Mouse (Mus musculus) intestine, postnatal 0 days (tissue): Measurements from ENCODE around the gene Hs3st1. TPM values are rescaled to one million over a fixed set of nuclear protein-coding genes. Genes with fewer than 3 reads are reported as not detected.

ENCODE experiments used
- ATAC-seq: fragments of 200-750 bp; cut with Nextera tagmentation; 2 replicates; pipeline ENCODE4 v1.8.0; 2017; ENCODE audit warnings: mild to moderate bottlenecking, moderate TSS enrichment, moderate library complexity
- H3K27ac ChIP-seq: fragments of 300-500 bp; sonication (generic); 2 replicates; pipeline ENCODE4 v1.5.1; 2014; ENCODE audit warnings: mild to moderate bottlenecking, low read depth, low read length, moderate library complexity
- H3K27me3 ChIP-seq: fragments of 300-500 bp; sonication (generic); replicated peaks from 2 replicates; pipeline ENCODE4 v1.6.1; 2014; ENCODE audit warnings: low read length, mixed read lengths; ENCODE audit not compliant: control insufficient read depth, insufficient read depth
- H3K36me3 ChIP-seq: fragments of 300-500 bp; sonication (generic); 2 replicates; pipeline ENCODE4 v1.6.1; 2014; ENCODE audit warnings: mild to moderate bottlenecking, moderate library complexity; ENCODE audit not compliant: control insufficient read depth, insufficient read depth
- H3K4me1 ChIP-seq: fragments of 300-500 bp; sonication (generic); replicated peaks from 2 replicates; pipeline ENCODE4 v1.6.1; 2014; ENCODE audit warnings: antibody characterized with exemption, low read length, mixed read lengths; ENCODE audit not compliant: control insufficient read depth, insufficient read depth
- H3K4me2 ChIP-seq: fragments of 300-500 bp; sonication (generic); replicated peaks from 2 replicates; pipeline ENCODE4 v1.6.1; 2014; ENCODE audit warnings: low read depth, mild to moderate bottlenecking, moderate library complexity
- H3K4me3 ChIP-seq: fragments of 300-500 bp; sonication (generic); 2 replicates; pipeline ENCODE4 v1.5.1; 2014; ENCODE audit warnings: low read depth, low read length
- H3K9ac ChIP-seq: fragments of 300-500 bp; sonication (generic); 2 replicates; pipeline ENCODE4 v1.6.1; 2014; ENCODE audit warnings: mild to moderate bottlenecking, low read depth, low read length
- H3K9me3 ChIP-seq: fragments of 300-500 bp; sonication (generic); 2 replicates; pipeline ENCODE4 v1.6.1; 2016; ENCODE audit warnings: mixed run types; ENCODE audit not compliant: control insufficient read depth
- CTCF ChIP-seq: sonication (generic); IDR thresholded peaks from 2 replicates; pipeline ENCODE4 v1.5.1; 2016; ENCODE audit warnings: low read depth, mild to moderate bottlenecking, control low read depth, antibody characterized with exemption, moderate library complexity
- WGBS: fragments of 180-500 bp; shearing (Covaris S2); extraction: QIAGEN DNeasy Blood & Tissue Kit; methylation state at CpG from one replicate; pipeline ENCODE4 v1.1.7; 2014; 5-methylcytosine and 5-hydroxymethylcytosine counted together
- polyA plus RNA-seq: library from polyadenylated mRNA; unstranded; fragments of >200 nt; fragmentation: Nextera tagmentation; extraction: Ambion mirVana; gene quantifications from 2 replicates; pipeline ENCODE4 v1.2.1, GENCODE M21; 2015

Gene Hs3st1
- polyA plus RNA-seq, 1 experiment from 2014 or later: 8.5 TPM

GRCm38 (mm10) chr5:39644827-39645380 is 110.4 kb downstream of the Hs3st1 start:
- 1% methylated on average over 28 of the region's 28 CpGs for WGBS
- no peaks in the 10 kb centered on the region for H3K36me3 ChIP-seq
- no peaks in the 10 kb centered on the region for H3K27me3 ChIP-seq
- H3K4me3 ChIP-seq: peak overlapping the region; percentile 81
- no peaks in the 10 kb centered on the region for H3K9me3 ChIP-seq
- no peaks in the 10 kb centered on the region for H3K4me1 ChIP-seq
- H3K27ac ChIP-seq: no peak overlapping the region
- peak overlapping the region; percentile 53 for H3K9ac ChIP-seq
- peak; percentile 52 for ATAC-seq
- H3K4me2 ChIP-seq: peak overlapping the region; percentile 99
- TF ChIP-seq CTCF: no peak

- H3K27me3 ChIP-seq: no peaks in the 10 kb centered on the region
- H3K36me3 ChIP-seq: no peaks in the 10 kb centered on the region
- no peaks in the 10 kb centered on the region for H3K4me1 ChIP-seq
- peak overlapping the region; percentile 53 for H3K9ac ChIP-seq
- H3K4me2 ChIP-seq: peak overlapping the region; percentile 99
- TF ChIP-seq CTCF: peak; percentile 89
- ATAC-seq: peak; percentile 97
- WGBS: under 1% methylated on average over 53 of the region's 56 CpGs
- peak overlapping the region; percentile 81 for H3K4me3 ChIP-seq
- no peaks in the 10 kb centered on the region for H3K9me3 ChIP-seq
- no peak overlapping the region for H3K27ac ChIP-seq
Observed at GRCm38 (mm10) chr5:39643924-39644826, 111.1 kb downstream of the Hs3st1 start.

- Histone ChIP-seq H3K36me3 (no peaks in the 10 kb centered on the region), H3K27ac (no peak overlapping the region), H3K4me1 (no peaks in the 10 kb centered on the region), H3K9me3 (no peaks in the 10 kb centered on the region), H3K9ac (peak overlapping the region; percentile 53; the same call in 1 of the 2 replicates), H3K4me2 (peak overlapping the region; percentile 99), H3K4me3 (peak overlapping the region; percentile 81), H3K27me3 (no peaks in the 10 kb centered on the region)
- no peak for TF ChIP-seq CTCF
- WGBS: 7% methylated on average over 22 of the region's 22 CpGs
- no peak for ATAC-seq
Observed at GRCm38 (mm10) chr5:39643260-39643923, 111.9 kb downstream of the Hs3st1 start.

GRCm38 (mm10) chr5:39642222-39642770 is 113.0 kb downstream of the Hs3st1 start:
- TF ChIP-seq CTCF: no peak
- no peak overlapping the region for H3K4me2 ChIP-seq
- H3K4me1 ChIP-seq: no peaks in the 10 kb centered on the region
- H3K36me3 ChIP-seq: no peaks in the 10 kb centered on the region
- no peaks in the 10 kb centered on the region for H3K27me3 ChIP-seq
- H3K4me3 ChIP-seq: no peak overlapping the region
- no peak overlapping the region for H3K9ac ChIP-seq
- no peak overlapping the region for H3K27ac ChIP-seq
- WGBS: 83% methylated on average over 6 of the region's 6 CpGs
- H3K9me3 ChIP-seq: no peaks in the 10 kb centered on the region
- no peak for ATAC-seq

GRCm38 (mm10) chr5:39639438-39640177 is 115.7 kb downstream of the Hs3st1 start:
- no peak overlapping the region for H3K27ac ChIP-seq
- no peaks in the 10 kb centered on the region for H3K4me1 ChIP-seq
- H3K36me3 ChIP-seq: no peaks in the 10 kb centered on the region
- 39% methylated on average over 10 of the region's 10 CpGs for WGBS
- H3K9me3 ChIP-seq: no peaks in the 10 kb centered on the region
- H3K9ac ChIP-seq: no peak overlapping the region
- no peak overlapping the region for H3K4me3 ChIP-seq
- H3K4me2 ChIP-seq: no peak overlapping the region
- TF ChIP-seq CTCF: peak; percentile 89
- H3K27me3 ChIP-seq: no peaks in the 10 kb centered on the region
- ATAC-seq: no peak
